23 mouse cellular contexts compared by ENCODE assay signal in the genomic region with DNA sequence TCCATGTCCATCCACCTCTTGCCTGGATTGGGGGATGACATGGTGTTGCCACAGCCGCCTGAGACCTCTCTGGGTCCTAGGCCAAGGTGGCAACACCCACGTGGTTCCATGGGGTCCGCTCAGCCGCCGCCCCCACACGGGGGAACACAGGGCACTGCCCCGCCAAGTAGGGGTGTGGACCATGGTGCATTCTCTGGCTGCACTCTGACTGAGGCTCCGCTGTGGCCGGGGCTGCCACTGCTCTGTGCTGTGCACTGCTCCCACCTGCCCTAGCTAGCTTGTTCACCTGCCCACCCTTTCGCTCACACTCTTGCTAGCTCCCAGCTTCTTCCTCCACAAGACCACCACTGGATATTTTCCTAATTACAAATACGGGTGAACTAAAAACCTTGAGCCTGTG.
"Had no signal": no experiment of that assay in that cellular context is flagged by ENCODE, and none has a peak within 500 bp of the region (broad histone marks: within the 10 kb centered on the region; RNA-seq: fewer than 3 reads in every experiment).

No protein-coding gene starts in this region.

- ATAC-seq: hindbrain, postnatal 0 days; intestine, embryonic 16.5 days had no signal

- DNase-seq: gastrocnemius, postnatal 25 days; heart, adult 18-20 months; heart, postnatal 14 days; heart, postnatal 36 days; kidney, adult 11 months; kidney, adult 2 months; kidney, adult 9 months; kidney, postnatal 14 days; kidney, postnatal 36 days; layer of hippocampus, adult 9-11 months; layer of hippocampus, postnatal 36 days; left cerebral cortex, postnatal 4 days had no signal

- H3K4me2 ChIP-seq: heart, embryonic 13.5 days; heart, embryonic 15.5 days; hindbrain, embryonic 13.5 days; hindbrain, embryonic 15.5 days; kidney, embryonic 15.5 days; limb, embryonic 13.5 days; limb, embryonic 15.5 days had no signal

- H3K4me1 ChIP-seq: heart, embryonic 10.5 days; heart, embryonic 13.5 days; heart, embryonic 15.5 days; hindbrain, embryonic 13.5 days; hindbrain, embryonic 15.5 days; kidney, embryonic 15.5 days; limb, embryonic 13.5 days; limb, embryonic 15.5 days had no signal

- H3K9me3 ChIP-seq: heart, embryonic 10.5 days; heart, embryonic 13.5 days; heart, embryonic 15.5 days; hindbrain, embryonic 13.5 days; hindbrain, embryonic 15.5 days; kidney, embryonic 15.5 days; limb, embryonic 15.5 days had no signal

- H3K27ac ChIP-seq: heart, embryonic 10.5 days; heart, embryonic 13.5 days; heart, embryonic 15.5 days; hindbrain, embryonic 13.5 days; hindbrain, embryonic 15.5 days; hindbrain, postnatal 0 days; kidney, embryonic 15.5 days; kidney, postnatal 0 days; limb, embryonic 13.5 days; limb, embryonic 15.5 days had no signal

- H3K9ac ChIP-seq: heart, embryonic 13.5 days; heart, embryonic 15.5 days; hindbrain, embryonic 13.5 days; hindbrain, embryonic 15.5 days; kidney, embryonic 15.5 days; limb, embryonic 13.5 days; limb, embryonic 15.5 days had no signal

- H3K4me3 ChIP-seq: heart, embryonic 10.5 days; heart, embryonic 13.5 days; heart, embryonic 15.5 days; hindbrain, embryonic 13.5 days; hindbrain, embryonic 15.5 days; kidney, embryonic 15.5 days; limb, embryonic 13.5 days; limb, embryonic 15.5 days had no signal

- H3K27me3 ChIP-seq: heart, embryonic 13.5 days; heart, embryonic 15.5 days; hindbrain, embryonic 13.5 days; hindbrain, embryonic 15.5 days; kidney, embryonic 15.5 days; limb, embryonic 13.5 days; limb, embryonic 15.5 days had no signal

- H3K36me3 ChIP-seq: heart, embryonic 10.5 days; heart, embryonic 13.5 days; heart, embryonic 15.5 days; hindbrain, embryonic 13.5 days; hindbrain, embryonic 15.5 days; kidney, embryonic 15.5 days; limb, embryonic 13.5 days; limb, embryonic 15.5 days had no signal
